Mouse (Mus musculus) myocyte (in vitro differentiated cells): Measurements from ENCODE around the gene Fndc1.

Source experiments
- CEBPB ChIP-seq: IDR thresholded peaks from 2 replicates; pipeline ENCODE4 v1.6.1; 2011; ENCODE audit warnings: mild to moderate bottlenecking, moderate library complexity; ENCODE audit not compliant: poor library complexity, insufficient read depth, severe bottlenecking
- MYOD1 ChIP-seq, 3 experiments: IDR thresholded peaks; one replicate each; pipeline ENCODE4 v1.6.1; 2011; ENCODE audit warnings: control low read depth in 2 of 3, low read depth in 2 of 3, mild to moderate bottlenecking in 2 of 3, moderate library complexity in 1 of 3; ENCODE audit not compliant: insufficient read length in 2 of 3, control insufficient read depth in 1 of 3
- MYOG ChIP-seq, 3 experiments: IDR thresholded peaks; one replicate each; pipeline ENCODE4 v1.6.1; 2011; ENCODE audit warnings: control low read depth in 2 of 3, low read depth in 2 of 3, mild to moderate bottlenecking in 2 of 3; ENCODE audit not compliant: insufficient read length in 2 of 3, control insufficient read depth in 1 of 3, insufficient read depth in 1 of 3
- POLR2A ChIP-seq: IDR thresholded peaks from one replicate; pipeline ENCODE4 v1.6.1; 2011; ENCODE audit warnings: low read depth, mild to moderate bottlenecking, control low read depth, moderate library complexity; ENCODE audit not compliant: insufficient read length
- TCF12 ChIP-seq: IDR thresholded peaks from one replicate; pipeline ENCODE4 v1.6.1; 2011; ENCODE audit warnings: mild to moderate bottlenecking, control low read depth; ENCODE audit not compliant: poor library complexity, insufficient read depth, severe bottlenecking
- USF1 ChIP-seq: IDR thresholded peaks from one replicate; pipeline ENCODE4 v1.6.1; 2011; ENCODE audit warnings: low read depth, mild to moderate bottlenecking, control low read depth, moderate library complexity

DNA sequence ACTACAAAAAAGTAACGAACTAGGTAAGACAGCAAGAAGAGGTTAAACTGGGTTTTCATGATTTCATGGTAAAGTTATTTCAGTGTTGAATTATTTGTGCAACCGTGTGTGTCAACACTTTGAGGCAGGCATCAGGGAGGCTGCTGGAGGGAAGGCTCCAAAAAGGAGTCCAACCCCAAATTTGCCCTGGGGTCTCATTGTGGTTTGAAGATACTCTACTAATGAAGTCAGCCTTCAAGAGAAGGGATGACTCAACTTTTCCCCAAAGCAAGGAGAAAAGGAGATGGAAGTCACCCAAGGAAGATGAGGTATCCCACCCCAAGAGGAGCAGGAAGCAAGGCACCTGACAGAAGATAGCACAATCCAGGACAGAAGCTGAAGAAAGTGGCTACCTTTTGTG is 31.9 kb downstream of the Fndc1 start:
- no peak for TF ChIP-seq MYOG (IDR thresholded peaks at IDR 0.05; ENCODE audit: control insufficient read depth in 1 of 3, insufficient read depth in 1 of 3, insufficient read length in 2 of 3, low read depth in 2 of 3)
- no peak for TF ChIP-seq MYOD1 (IDR thresholded peaks at IDR 0.05; ENCODE audit: control insufficient read depth in 1 of 3, insufficient read length in 2 of 3, low read depth in 2 of 3)
- TF ChIP-seq POLR2A, result no peak
- no peak for TF ChIP-seq CEBPB
- no peak for TF ChIP-seq USF1
- no peak for TF ChIP-seq TCF12
